Mouse (Mus musculus) layer of hippocampus, postnatal 25 days (tissue): ENCODE measurements around the gene Vma21-ps. TPM values are rescaled to one million over a fixed set of nuclear protein-coding genes. Genes with fewer than 3 reads are reported as not detected.
"Not testable (repeated sequence)": the region's sequence is repeated elsewhere in the genome, so short reads cannot be mapped to it uniquely, and the experiment has no call there.

Experiments used
- DNase-seq, 2 experiments: peaks; one replicate each; pipeline ENCODE4 v3.0.0; 2022; ENCODE audit warnings: mixed read lengths in 2 of 2, low spot score in 1 of 2; ENCODE audit errors: extremely low spot score in 1 of 2
- total RNA-seq, 2 experiments: library from RNA; stranded (reverse); gene quantifications; 2 replicates each; pipeline ENCODE4 v1.2.3; 2021

Gene Vma21-ps
- not detected for total RNA-seq

DNA sequence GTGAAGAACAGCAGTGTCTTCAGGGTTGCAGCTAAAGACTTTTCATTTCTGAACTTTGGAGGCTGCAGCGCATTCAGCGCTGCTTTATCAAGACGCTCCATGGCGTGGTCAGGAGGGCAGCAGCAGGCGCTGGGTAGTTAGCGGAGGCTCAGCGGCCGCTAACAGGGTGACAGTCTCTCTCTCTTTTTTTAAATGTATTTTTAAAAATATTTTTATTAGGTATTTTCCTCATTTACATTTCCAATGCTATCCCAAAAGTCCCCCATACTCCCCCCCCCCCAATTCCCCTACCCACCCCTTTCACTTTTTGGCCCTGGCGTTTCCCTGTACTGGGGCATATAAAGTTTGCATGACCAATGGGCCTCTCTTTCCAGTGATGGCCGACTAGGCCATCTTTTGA lies at the start of gene Vma21-ps:
Gene Vma21-ps (minus strand): TSS at position 101 of the 400 bp plus-strand sequence.
- DNase-seq, result not testable (repeated sequence)

DNA sequence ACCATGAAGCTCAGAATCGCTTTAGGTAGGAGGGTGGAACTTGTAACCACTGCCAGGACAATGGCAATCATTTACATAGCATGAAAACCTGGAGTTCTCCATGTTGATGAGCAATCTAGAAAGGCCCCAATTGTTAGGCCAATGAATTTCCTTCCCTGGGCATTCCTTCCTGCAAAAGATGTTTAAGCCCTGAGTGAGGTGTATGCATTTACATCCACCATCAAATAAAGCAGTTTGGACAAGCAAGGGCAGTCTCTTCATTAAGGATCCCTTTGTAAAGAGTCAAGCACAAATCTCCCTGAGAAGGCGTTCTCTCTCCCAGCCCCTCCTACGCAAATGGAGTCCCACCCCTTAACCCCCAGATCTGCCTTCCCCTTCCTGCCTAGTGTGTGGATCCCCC lies 46.0 kb upstream of the Vma21-ps start:
- DNase-seq, result no peak

DNA sequence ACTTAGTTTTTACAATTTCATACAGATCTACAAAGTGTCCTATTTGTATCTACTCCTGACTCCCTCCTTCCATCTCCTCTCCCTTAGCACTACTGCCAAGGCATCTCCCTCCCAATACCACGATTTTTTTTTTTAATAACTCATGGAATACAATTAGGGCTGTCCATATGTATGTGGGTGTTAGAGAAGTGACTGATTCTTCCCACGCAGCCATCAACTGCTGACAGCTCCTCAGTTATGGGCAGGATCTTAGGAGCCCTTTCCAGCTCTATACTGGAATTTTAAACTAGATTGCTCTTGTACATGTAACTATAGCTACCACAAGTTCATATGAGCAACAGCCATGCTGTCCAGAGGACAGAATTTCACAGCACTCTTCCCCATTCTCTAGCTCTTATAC lies 33.6 kb upstream of the Vma21-ps start:
- DNase-seq, result no peak

DNA sequence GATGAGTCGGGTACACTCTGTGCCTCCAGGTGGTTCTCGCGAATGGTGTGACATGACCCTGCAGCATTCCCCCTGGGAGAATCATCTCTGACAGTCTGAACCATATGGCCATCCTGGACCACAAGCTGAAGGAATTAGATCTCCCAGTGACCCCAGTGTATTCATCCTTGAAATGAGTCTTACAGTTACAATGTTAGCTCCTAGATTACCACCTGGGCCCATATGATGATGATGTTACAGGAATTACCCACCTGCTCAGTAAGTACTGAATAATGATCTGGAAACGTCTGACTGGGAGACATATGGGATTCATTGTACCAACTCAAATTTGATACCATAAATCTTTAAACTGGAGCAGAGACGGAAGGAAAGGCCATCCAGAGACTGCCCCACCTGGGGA lies 29.4 kb upstream of the Vma21-ps start:
- no peak for DNase-seq

DNA sequence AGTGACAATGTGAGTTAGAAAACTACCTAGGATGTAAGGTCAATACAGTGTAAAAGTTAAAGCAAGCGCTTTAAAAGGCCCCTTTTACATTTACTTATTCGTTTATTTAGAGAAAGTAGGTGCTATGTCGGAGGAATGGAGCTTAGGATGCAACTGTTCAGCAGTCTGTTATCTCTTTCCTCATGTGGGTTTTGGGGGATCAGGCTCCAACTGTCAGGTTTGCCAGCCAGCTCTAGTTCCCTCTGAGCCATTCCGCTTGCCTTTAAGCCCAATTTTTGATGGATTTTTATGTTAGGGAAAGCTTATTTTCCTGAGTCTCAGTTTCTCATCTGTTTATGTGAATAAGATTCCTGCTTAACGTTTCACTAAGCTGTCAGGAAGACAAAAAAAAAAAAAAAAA lies 22.3 kb upstream of the Vma21-ps start:
- DNase-seq, result no peak

DNA sequence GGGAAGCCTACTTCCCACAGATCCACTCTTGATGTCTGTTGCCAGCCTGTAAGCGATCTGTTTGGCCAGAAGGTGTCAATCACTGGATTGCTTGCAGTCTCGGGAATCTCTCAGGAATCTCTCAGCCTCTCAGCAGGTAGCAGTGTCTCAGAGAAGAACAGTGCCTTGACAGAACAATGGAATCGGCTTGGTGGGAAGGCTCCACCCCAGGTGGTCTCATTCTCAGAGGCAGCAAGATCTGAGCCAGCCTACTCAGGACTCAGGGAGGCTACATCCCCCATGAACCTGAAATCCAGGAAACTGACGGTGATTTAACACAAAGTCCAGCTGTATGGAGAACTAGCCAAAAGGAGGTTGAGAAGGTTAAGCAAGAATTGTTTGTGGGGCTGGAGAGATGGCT lies 20.5 kb upstream of the Vma21-ps start:
- DNase-seq, result no peak

DNA sequence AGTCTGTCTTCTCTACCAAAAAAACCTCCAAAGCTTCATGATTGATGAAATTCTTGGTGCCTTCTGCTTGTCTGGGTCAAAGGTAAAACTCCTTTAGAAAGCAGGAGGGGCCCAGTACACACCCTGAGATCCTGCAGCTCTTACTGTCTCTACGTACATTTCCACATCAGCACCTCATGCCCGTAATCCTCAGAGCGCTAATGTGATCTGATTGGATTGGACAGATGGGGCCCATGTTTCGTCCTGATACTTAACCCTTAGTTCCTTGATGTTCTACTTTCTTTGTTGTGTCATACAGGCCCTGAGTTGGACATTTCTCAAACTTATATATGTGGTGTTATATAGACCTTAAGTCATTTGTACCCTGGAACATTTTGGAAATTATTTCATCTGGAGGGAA lies 9.6 kb downstream of the Vma21-ps start:
- no peak for DNase-seq

DNA sequence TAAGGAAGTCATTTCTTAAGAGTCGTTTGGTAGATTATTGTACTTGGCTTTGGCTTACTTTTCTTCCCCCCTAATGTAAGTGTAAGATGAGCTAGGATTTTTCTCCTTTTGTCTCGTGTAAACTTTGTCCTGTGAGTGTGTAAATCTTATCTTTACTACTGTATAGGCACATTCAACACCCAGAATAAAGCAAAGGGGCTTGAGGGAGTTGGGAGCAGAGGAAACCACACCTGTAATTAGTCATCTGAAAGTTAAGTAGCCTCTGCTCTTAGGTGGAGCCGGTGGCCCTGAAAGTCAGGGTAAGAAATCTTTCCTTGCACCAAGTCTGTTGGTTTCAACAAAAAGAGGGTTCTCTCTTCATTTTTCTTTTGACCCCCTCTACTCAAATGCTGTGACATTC lies 23.6 kb downstream of the Vma21-ps start:
- DNase-seq, result no peak

DNA sequence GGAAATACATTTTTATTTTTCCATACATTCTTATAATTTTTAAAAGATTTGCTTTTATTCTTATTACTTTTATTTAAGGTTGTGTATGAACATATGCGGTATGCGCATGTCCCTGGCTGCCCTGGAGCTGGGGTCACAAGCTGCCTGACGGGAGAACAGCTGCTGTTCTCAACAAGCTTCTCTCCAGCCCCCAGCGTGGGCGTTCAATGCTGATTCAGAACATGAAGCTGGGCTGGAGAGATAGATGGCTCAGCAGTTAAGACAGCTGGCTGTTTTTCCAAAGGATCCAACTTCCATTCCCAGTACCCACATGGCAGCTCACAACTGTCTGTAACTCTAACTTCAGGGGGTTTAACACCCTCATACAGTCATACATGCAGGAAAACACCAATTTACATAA lies 35.7 kb downstream of the Vma21-ps start:
- peak; percentile 23 to 49 for DNase-seq

DNA sequence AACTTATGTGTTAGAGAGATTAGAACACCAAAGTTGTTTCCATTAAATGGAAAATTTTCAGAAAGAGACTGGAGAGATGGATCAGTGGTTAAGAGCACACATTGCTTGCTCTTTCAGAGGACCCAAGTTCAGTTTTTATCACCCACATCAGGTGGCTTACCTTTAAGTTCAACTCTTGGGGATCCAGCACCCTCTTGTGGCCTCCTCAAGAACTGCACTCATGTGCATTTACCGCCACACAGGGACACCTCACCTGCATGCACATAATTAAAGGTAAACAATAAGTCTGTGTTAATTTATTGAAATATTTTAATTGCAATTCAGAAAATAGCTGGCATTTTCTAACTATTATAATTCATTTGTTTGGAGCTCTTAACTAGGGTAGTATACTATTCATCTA lies 37.3 kb downstream of the Vma21-ps start:
- DNase-seq, result no peak

Other genes starting within 250 kb of the Vma21-ps start
- gene Smc2, start 58.0 kb downstream of the Vma21-ps start, total RNA-seq, result 10 to 100 TPM in 1 of 2 experiments, 1 to 10 TPM in 1; 9.8 to 11.0 TPM
- not detected for gene Toporsl, start 99.0 kb upstream of the Vma21-ps start, total RNA-seq